Mouse (Mus musculus) gastrocnemius, adult 2 months (tissue): ENCODE measurements around the gene Nkpd1. TPM values are rescaled to one million over a fixed set of nuclear protein-coding genes. Genes with fewer than 3 reads are reported as not detected.
A peak's percentile ranks its signal among the peaks of the same experiment; 100 is the strongest.

Experiments used
- DNase-seq: peaks from one replicate; pipeline ENCODE4 v3.0.0; 2022
- H3K27ac ChIP-seq: fragments of 200-600 bp; 2 replicates; pipeline ENCODE4 v1.8.1; 2022; ENCODE audit warnings: mild to moderate bottlenecking
- H3K4me3 ChIP-seq: fragments of 200-600 bp; 2 replicates; pipeline ENCODE4 v1.8.1; 2022; ENCODE audit warnings: mild to moderate bottlenecking, moderate library complexity
- CTCF ChIP-seq: fragments of 200-600 bp; IDR thresholded peaks from 2 replicates; pipeline ENCODE4 v1.8.1; 2022; ENCODE audit warnings: antibody characterized with exemption, mild to moderate bottlenecking, moderate library complexity
- intact Hi-C: fragments of 180-260 bp; cut with DNase I; formaldehyde crosslinking; loops from one replicate; pipeline ENCODE4 v1.15.1; 2025
- total RNA-seq, 2 experiments: library from RNA; stranded (reverse); gene quantifications; 2 replicates each; pipeline ENCODE4 v1.2.3; 2021

Gene Nkpd1
- total RNA-seq, 2 experiments from 2014 or later, result not detected

DNA sequence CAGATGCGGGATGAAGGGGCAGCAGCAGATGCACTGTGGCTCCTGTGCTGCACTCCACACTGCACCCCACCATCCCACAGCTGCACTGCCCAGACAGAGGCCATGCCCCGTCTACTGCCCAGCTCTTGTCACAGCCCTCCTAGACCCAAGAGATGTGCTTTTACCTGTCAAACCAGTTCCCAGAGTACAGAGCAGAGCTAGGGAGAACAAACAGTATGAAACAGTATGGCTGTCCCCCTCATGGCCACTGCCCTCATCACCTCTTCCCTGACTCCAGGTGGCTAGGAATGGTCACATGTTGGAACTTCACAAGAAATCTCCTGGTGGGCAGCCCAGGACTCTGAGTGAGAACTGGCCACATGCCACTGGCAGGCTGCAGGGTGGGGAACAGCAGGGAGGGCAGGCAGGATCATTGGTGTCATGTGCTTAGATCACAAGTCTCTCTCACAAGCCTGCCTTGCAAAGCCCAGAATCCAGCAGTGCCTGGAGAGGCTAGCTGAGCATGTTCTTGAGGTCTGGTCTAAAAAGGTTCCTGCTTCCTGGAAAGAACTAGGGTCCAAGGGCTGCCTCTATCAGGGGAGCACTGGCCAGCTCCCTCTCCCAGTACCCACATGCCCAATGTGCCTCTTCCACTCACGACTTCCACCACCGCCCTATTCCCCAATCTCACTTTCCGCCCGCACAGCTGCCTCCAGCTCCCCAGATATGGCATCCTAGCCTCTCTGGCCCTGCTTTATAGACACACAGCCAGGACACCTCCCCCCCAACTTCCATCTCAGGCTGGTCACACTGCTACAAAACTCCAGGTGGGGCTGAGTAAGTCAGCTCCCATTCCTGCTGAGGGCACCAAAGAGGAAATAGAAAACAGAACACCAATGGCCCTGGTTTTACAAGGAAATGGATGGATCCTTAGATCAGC lies 40.6 kb downstream of the Nkpd1 start:
- peak; percentile 55 for DNase-seq
- intact Hi-C loops, result no loop called here
- Histone ChIP-seq H3K27ac (peak overlapping the region; percentile 98), H3K4me3 (peak overlapping the region; percentile 11)
- TF ChIP-seq CTCF, result no peak

DNA sequence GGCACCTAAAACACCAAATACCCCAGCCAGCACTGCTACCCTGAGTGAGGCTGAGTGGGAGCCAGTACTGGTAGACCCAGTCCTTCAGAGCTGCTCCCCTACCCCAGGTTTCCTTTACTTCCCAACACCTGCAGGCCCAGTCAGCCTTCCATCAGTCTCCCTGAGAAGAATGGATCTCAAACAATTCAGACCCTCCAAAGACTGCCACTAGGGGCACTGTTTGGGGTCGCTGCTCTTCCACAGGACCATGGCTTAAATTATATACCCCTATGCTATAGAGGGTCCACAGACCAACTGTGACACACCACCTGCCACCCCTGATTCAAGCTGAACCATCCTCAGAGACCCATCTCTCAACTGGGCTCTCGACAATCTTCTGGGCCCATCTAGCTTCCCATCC lies 41.3 kb downstream of the Nkpd1 start:
- peak; percentile 44 for TF ChIP-seq CTCF
- Histone ChIP-seq H3K27ac (peak overlapping the region; percentile 98), H3K4me3 (peak overlapping the region; percentile 11)
- intact Hi-C loops, result no loop called here
- DNase-seq, result no peak

DNA sequence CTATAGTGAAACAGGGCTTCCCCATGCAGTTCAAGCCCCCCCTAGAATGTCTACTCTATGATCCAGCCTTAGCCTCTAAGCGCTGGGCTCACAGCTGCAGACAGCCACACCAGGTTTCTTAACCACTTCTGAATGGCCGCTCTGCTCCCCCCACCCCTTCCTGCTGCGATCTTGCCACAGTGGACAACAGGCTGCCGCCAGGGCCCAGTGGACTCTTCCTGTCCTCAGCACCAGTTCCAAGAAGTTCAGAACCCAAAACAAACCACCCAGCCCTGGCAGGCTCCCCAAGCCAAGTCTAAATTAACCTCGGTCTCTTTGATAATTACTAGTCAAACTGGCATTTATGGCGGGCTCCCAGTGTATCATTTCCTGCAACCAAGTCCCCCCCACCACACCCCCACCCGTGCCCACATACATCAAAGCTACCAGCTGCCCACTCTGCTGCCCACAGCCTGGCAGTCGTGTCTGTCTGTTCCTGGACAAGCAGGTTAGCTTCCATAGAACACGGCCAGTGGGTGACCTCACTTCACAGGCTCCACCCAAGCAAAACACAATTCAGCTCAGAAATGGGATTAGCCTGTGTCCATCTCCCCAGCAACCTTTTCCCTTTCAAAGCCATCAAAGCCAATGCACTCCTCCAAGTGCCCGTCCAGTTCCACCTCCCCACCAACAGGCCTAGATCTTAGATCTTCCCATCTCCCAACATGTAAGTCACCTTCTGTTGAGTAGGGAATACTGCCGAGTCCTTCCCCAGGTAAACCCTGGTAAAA lies 43.0 kb downstream of the Nkpd1 start:
- Histone ChIP-seq H3K4me3 (peak overlapping the region; percentile 100), H3K27ac (peak overlapping the region; percentile 98)
- TF ChIP-seq CTCF, result no peak
- DNase-seq, result peak; percentile 33
- intact Hi-C loops, result no loop called here

DNA sequence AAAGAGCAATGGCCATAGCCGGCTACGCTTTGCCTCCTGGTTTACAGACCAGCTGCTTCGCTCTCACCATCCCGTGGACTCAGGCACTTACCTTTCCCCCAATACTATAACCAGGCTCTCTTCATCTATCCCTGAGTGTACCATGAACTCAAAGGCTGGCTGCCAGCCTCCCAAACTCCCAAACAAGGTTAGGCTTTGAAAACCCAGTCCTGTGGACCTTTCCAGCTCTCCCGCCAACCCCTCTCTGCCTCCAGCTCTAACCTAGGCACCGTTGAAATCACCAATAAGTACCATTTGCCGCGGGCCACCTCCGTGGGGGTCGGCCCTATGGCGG lies 43.8 kb downstream of the Nkpd1 start:
- peak overlapping the region; percentile 100 for H3K4me3 ChIP-seq
- intact Hi-C loops, result no loop called here
- TF ChIP-seq CTCF, result no peak
- no peak for DNase-seq
- H3K27ac ChIP-seq, result peak overlapping the region; percentile 98

DNA sequence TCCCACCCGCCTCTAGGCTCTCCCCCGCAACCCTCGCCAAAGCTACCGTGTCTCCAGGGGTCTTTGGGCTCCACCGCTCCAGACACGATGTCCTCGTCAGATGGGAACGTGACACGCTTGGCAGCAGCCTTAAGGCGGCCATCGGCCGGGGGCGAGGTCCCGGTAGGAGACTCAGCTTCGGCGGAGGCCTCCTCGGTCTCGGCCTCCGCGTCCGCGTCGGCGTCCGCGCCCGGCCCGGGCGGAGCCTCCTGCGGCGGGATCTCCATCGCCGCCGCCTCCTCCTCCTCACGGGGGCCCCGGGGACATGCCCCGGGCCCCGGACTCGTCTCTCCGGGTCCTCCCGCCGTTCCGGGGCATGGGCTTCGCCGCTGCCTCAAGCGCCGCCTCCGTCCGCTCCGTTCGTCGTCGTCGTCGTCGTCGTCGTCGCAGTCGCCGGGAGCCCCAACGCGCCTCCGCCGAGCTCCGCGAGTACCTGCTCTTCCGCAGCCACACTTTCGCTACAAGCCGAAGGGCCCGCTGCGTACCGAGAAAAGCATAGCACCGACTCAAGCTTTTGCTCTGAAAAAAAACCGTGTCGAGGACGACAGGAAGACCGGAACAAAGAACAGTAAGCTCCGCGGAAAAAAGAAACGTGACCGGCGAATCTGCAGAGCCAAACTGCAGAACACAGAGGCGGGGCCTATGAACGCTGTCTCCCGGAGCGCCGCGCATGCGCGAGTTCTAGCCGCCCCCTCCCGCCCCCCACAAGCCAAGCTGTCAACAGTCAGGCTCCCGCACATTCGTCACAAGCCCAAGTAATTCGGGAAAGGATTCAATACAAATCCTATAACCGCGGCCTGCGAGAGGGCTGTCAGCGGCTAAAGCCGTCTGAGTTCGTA lies 44.4 kb downstream of the Nkpd1 start:
- no peak for TF ChIP-seq CTCF
- peak; percentile 96 for DNase-seq
- peak overlapping the region; percentile 98 for H3K27ac ChIP-seq
- intact Hi-C loops, result no loop called here
- peak overlapping the region; percentile 100 for H3K4me3 ChIP-seq

DNA sequence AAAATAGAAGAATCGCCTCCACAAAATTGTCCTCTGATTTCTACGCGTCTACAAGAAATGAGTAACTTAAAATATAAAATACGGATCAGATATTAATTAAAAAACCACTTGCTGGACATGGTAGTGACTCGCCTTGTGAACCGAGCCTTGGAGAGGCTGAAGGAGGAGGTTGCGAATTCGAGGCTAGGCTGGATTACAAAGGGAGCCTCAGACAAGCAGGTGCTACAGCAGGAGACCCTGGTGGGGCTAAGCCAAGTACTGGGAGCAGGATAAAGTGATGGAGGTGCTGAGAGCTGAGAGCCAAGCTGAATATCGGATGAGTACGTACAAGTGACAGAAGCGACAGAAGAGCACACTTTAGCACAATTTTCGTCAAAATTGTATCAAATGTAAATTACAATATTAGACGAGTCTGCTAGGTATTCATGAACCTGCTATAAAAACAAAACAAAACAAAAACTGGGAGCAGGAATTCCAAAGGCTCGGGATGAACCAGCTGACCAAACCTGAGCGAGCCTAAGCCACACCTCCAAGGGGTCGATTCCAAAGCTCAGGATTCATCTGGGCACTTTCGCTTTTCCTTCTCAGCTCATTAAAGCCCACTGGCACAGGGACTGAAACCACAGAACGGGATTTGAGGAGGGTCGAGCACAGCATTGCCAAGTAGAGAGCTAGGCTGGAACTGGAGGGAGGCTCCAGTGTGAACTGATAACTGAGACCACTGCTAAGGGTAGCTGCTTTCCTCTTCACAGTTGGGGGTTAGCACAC lies 45.2 kb downstream of the Nkpd1 start, which contains the start of gene Ppp1r37:
Gene Ppp1r37, minus strand, starts transcription at position 434 of the 768 bp plus-strand sequence.
- Histone ChIP-seq H3K27ac (peak within 1 kb of the TSS; percentile 98), H3K4me3 (peak within 1 kb of the TSS; percentile 100)
- no peak for TF ChIP-seq CTCF
- DNase-seq, result peak; percentile 40
- intact Hi-C loops, result no loop called here

DNA sequence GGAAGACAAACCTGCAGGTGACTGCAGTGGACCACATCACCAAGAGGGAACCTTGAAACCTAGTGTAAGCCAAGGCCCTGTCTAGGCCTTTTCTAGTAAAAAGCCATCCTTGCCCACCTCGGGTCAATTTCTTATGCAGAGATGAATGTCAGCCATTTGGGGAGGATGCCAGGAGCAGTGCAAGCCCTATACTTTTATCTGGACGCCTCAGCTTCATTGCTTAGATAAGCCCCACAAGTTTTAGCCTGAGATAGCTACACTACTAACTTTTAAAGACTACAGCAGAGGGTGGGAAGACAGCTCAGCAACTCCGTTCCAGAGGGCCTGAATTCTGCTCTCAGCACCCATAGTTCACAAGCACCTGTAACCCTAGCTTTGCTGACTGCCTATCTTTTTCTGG lies 46.2 kb downstream of the Nkpd1 start:
- H3K27ac ChIP-seq, result no peak overlapping the region
- intact Hi-C loops, result no loop called here
- no peak overlapping the region for H3K4me3 ChIP-seq
- TF ChIP-seq CTCF, result no peak
- DNase-seq, result no peak

DNA sequence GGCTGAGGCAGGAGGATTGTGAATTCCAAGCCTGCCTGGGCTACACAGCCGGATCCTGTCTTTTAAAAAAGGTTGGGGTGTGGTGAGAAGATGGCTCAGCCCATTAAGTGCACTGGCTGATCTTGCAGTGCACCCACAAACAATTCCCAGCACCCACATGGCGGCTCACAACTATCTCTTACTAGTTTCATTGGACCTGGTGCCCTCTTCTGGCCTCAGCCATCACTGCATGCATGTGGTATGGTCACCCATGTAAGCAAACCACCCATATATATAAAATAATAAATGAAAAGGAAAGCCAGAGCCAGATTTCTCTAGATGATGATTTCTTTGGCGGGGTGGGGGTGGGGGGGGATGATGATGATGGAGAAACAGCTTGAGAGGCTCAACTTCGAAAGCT lies 46.8 kb downstream of the Nkpd1 start:
- no peak overlapping the region for H3K27ac ChIP-seq
- H3K4me3 ChIP-seq, result no peak overlapping the region
- no peak for DNase-seq
- intact Hi-C loops, result no loop called here
- peak; percentile 37; the same call in 1 of the 2 replicates for TF ChIP-seq CTCF

DNA sequence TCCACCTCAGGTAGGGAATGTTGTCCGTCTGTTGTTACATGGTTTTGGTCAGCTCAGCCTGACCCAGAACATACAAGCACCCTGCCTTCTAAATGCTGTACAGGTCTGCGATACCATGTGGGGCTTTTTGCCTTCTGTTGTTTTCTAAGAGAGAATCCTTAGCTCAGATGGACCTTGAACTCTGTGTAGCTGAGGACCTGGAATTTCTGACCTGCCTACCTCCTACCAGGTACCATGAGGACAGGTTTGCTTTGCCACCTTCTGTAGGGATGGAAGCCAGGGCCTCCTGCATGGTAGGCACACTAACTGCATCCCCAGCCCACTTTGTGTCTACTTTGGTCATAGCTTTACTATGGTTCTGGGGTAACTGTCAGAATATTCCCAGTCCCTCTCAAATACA lies 48.2 kb downstream of the Nkpd1 start:
- no peak overlapping the region for H3K4me3 ChIP-seq
- intact Hi-C loops, result no loop called here
- H3K27ac ChIP-seq, result no peak overlapping the region
- no peak for TF ChIP-seq CTCF
- no peak for DNase-seq

DNA sequence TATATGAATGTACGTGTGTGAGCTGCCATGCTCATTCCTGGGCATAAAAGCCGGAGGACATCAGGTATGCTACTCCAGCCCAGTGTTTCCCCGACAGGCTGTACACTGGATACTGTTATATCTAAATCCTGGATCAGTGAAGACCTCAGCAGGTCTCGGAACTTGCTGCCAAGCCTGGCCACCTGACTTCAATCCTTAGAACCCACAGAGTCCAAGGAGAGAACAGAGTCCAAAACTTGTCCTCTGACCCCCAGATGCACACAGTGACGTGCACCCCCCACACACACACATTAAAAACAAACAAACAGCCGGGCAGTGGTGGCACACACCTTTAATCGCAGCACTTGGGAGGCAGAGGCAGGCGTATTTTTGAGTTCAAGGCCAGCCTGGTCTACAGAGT lies 49.8 kb downstream of the Nkpd1 start:
- intact Hi-C loops, result no loop called here
- DNase-seq, result no peak
- Histone ChIP-seq H3K4me3 (no peak overlapping the region), H3K27ac (no peak overlapping the region)
- no peak for TF ChIP-seq CTCF

DNA sequence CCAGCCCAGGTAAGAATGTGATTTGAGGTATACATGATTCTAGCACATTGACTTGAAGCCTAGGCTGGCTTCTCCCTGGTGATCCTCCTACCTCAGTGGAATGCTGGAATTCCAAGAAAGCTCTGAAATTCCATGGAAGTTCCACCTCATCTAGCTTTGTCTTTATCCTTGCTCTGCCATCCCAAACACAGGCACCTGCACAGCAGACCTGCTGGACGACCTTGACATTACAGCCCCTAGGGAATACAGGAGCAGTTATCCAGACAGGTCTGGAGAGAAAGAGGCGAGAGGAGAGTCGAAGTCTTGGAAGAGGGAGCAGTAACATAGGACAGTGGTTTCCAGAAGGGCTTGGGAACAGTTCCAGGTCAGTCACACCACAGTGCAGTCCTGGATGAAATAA lies 52.0 kb downstream of the Nkpd1 start:
- H3K27ac ChIP-seq, result no peak overlapping the region
- no peak for TF ChIP-seq CTCF
- no peak overlapping the region for H3K4me3 ChIP-seq
- no peak for DNase-seq
- intact Hi-C loops, result loop anchor here (5.0 to 10.0 kb wide), 3 partner anchors 67 to 165 kb away; partner anchors contain the start of genes Ckm, Klc3 and Mark4
